Mouse (Mus musculus) embryonic facial prominence, embryonic 14.5 days (tissue): ENCODE measurements around the gene Add1. TPM values are rescaled to one million over a fixed set of nuclear protein-coding genes. Genes with fewer than 3 reads are reported as not detected.

Experiments used
- ATAC-seq: fragments of 200-750 bp; cut with Nextera tagmentation; 2 replicates; pipeline ENCODE4 v1.8.0; 2017; ENCODE audit warnings: low read depth, moderate number of reproducible peaks, moderate TSS enrichment
- DNase-seq: peaks from one replicate; pipeline ENCODE4 v3.0.0-alpha.2; 2015; ENCODE audit warnings: low spot score
- H3K27ac ChIP-seq: fragments of 300-500 bp; sonication (generic); replicated peaks from 2 replicates; pipeline ENCODE4 v1.5.1; 2014; ENCODE audit warnings: low read depth, mild to moderate bottlenecking, low read length, moderate library complexity
- H3K27me3 ChIP-seq: fragments of 300-500 bp; sonication (generic); replicated peaks from 2 replicates; pipeline ENCODE4 v1.6.1; 2014; ENCODE audit warnings: low read length; ENCODE audit not compliant: control insufficient read depth, insufficient read depth
- H3K36me3 ChIP-seq: fragments of 300-500 bp; sonication (generic); 2 replicates; pipeline ENCODE4 v1.6.1; 2014; ENCODE audit warnings: low read length, mixed read lengths; ENCODE audit not compliant: control insufficient read depth, insufficient read depth
- H3K4me1 ChIP-seq: fragments of 300-500 bp; sonication (generic); 2 replicates; pipeline ENCODE4 v1.6.1; 2014; ENCODE audit warnings: antibody characterized with exemption, low read length; ENCODE audit not compliant: control insufficient read depth, insufficient read depth
- H3K4me2 ChIP-seq: fragments of 300-500 bp; sonication (generic); 2 replicates; pipeline ENCODE4 v1.6.1; 2014; ENCODE audit warnings: low read depth, mild to moderate bottlenecking, low read length, moderate library complexity, mixed read lengths
- H3K4me3 ChIP-seq: fragments of 300-500 bp; sonication (generic); 2 replicates; pipeline ENCODE4 v1.5.1; 2014; ENCODE audit warnings: low read depth, mild to moderate bottlenecking, low read length
- H3K9ac ChIP-seq: fragments of 300-500 bp; sonication (generic); 2 replicates; pipeline ENCODE4 v1.6.1; 2014; ENCODE audit warnings: low read depth, mild to moderate bottlenecking, low read length, moderate library complexity, mixed read lengths
- H3K9me3 ChIP-seq: fragments of 300-500 bp; sonication (generic); 2 replicates; pipeline ENCODE4 v1.6.1; 2016; ENCODE audit warnings: low read length; ENCODE audit not compliant: control insufficient read depth
- WGBS: fragments of 180-500 bp; shearing (Covaris S2); extraction: QIAGEN DNeasy Blood & Tissue Kit; methylation state at CpG from one replicate; pipeline ENCODE4 v1.1.7; 2014; 5-methylcytosine and 5-hydroxymethylcytosine counted together
- polyA plus RNA-seq: library from polyadenylated mRNA; unstranded; fragments of >200 nt; fragmentation: Nextera tagmentation; extraction: Ambion mirVana; gene quantifications from 2 replicates; pipeline ENCODE4 v1.2.1, GENCODE M21; 2014

Add1 gene
- polyA plus RNA-seq, result 190 and 214 TPM in 2 replicates

DNA sequence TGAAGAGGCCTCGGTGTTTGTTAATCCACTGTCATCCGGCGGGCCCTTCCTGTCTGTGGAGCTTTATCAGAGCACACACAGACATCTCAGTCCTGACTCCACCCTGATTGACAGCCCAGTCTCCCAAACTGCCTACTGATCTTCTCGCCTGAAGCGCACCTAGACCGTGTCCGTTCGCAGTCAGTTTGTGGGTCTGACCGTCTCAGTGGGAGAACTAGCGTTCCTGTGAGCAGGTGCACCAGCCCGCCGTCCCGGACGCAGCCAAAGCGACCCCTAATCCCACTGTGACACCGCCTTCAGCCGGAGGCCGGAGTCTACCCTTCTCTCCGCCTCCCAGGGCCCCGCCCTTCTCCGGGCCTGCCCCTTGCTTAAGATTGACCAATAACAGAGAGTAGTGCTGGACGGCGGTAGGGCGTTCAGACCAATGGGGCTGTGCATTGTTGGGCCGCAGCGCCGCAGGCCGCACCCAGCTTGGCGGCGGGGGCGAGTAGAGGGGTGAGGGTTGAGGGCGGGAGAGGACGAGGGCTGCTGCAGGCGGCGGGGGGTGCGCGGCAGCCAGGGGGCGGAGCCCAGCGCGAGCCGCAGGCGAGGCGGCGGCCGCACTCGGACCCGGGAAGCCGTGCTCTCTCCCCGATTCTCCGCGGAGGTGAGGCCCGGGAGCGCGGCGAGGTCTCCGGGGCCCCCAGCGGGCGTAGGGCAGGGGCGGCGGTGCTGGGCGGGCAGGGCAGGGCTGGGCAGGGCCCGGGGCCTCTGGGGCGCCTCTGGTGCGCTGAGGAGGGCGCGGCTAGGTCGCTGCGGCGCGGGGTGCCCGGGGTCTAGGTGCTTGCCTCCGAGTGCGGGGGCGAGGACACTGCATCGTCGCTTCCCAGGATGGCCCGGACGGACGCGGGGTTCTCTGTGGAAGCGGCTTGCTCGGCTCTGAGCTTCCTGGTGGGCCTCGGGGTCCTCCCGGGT is at the start of gene Add1:
Gene Add1, plus strand, starts transcription at position 397 of the 954 bp plus-strand sequence.
- Histone ChIP-seq H3K4me2 (peak within 1 kb of the TSS; percentile 69), H3K4me3 (peak within 1 kb of the TSS; percentile 97), H3K36me3 (no peaks in the 10 kb centered on the region), H3K27me3 (no peaks in the 10 kb centered on the region), H3K9me3 (no peaks in the 10 kb centered on the region), H3K27ac (peak within 1 kb of the TSS; percentile 89), H3K9ac (peak within 1 kb of the TSS; percentile 99), H3K4me1 (peaks cover 8% of the 10 kb centered on the region)
- peak; percentile 100 for ATAC-seq
- WGBS, result under 1% methylated on average over 40 of the region's 84 CpGs
- DNase-seq, result peak; percentile 97

DNA sequence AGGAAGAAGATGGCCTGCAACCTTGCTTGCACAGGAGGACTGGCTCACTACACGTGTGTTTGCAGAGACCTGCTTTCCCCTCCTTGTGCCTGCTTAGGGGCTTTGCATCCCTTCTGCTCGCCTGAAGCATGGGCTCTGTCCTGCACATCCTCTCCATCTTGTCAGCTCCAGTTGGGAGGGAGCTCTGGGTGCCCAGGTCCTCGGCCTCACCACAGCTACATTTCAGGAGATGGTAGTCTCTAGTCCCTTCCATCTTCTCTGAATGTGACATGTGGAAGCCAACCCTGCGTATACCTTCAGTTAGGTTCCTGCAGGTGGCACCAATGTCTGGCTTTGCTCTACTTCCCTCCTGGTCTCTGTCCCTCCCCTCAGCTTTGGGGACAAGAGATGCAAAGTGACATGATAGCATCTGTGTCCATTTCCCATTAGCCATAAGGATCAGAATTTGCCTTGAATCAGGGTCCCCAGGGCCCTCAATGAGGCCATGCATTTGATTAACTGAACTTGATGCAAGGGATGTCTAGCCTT is 49.4 kb upstream of the Add1 start:
- Histone ChIP-seq H3K9ac (no peak overlapping the region), H3K36me3 (no peaks in the 10 kb centered on the region), H3K27me3 (no peaks in the 10 kb centered on the region), H3K4me1 (no peaks in the 10 kb centered on the region), H3K4me2 (no peak overlapping the region), H3K27ac (no peak overlapping the region), H3K9me3 (no peaks in the 10 kb centered on the region), H3K4me3 (no peak overlapping the region)
- ATAC-seq, result no peak
- WGBS, result 61% methylated on average over 4 of the region's 4 CpGs
- no peak for DNase-seq

DNA sequence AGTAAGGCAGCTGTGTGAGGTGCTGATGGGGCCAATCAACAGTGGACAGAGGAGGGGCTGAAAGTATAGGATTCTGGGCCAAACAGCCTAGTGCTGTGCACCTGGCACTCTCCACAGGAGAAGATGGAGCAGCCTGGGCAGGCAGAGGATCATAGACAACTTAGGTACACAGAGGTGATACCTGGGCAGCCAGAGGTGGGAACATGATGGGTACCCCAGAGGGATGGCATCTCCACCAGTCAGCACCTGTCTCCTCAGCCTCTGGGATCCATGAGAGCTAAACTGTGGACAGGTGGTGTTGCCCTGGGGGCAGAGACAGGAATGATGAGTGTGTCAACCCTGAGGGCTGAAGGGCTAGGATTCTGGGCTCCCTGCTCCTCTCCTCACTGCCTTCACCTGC is 49.0 kb upstream of the Add1 start:
- ATAC-seq (no peak), DNase-seq (no peak)
- no peaks in the 10 kb centered on the region for H3K9me3 ChIP-seq
- H3K4me3 ChIP-seq, result no peak overlapping the region
- H3K27me3 ChIP-seq, result no peaks in the 10 kb centered on the region
- no peaks in the 10 kb centered on the region for H3K36me3 ChIP-seq
- H3K27ac ChIP-seq, result no peak overlapping the region
- no peak overlapping the region for H3K9ac ChIP-seq
- no peak overlapping the region for H3K4me2 ChIP-seq
- H3K4me1 ChIP-seq, result no peaks in the 10 kb centered on the region

DNA sequence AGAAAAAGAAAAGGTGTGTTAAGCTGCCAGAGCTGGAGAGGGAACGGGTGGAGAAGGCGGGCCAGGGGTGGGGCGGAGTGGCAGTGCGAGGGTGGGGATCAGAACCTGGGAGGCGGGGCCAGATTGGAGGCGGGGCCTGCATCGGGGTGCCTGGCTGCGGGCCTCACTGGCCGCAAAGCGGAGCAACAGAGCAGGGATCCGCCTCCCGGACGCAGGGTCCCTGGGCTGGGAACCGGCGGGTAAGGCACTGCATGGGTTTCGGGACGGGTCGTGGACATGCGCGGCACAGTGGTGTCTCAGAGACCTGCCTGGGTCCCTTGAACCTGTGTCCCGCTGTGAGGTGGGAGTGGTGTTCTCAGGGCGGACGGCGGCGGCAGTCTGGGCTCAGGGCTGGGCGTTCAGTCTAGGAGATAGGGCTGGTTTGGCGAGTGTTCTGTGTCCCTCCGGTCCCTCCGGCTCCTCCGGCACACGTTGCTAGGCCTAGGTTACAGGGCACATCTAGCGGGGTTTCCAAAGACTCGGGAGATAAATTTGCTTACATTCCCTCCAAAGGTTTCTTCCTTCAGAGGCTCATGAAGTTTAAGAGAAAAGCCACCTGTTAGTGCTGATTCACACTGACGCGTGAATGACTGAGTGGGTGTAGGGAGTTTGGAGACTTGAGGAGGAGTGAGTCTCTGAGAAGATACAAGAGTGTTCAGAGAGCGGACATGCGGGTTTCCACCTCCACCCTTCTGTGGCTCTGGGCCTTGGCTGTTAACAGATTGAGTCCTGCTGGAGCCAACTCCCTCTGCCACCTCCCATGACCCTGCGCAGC is 47.6 kb upstream of the Add1 start, which contains the start of gene Sh3bp2:
Gene Sh3bp2, plus strand, starts transcription at position 176 of the 814 bp plus-strand sequence.
- peak within 1 kb of the TSS; percentile 58 for H3K9ac ChIP-seq
- WGBS, result 5% methylated on average over 21 of the region's 38 CpGs
- H3K36me3 ChIP-seq, result no peaks in the 10 kb centered on the region
- no peak within 1 kb of the TSS for H3K27ac ChIP-seq
- H3K4me3 ChIP-seq, result peak within 1 kb of the TSS; percentile 53
- peak within 1 kb of the TSS; percentile 75 for H3K4me2 ChIP-seq
- H3K27me3 ChIP-seq, result no peaks in the 10 kb centered on the region
- no peaks in the 10 kb centered on the region for H3K9me3 ChIP-seq
- no peaks in the 10 kb centered on the region for H3K4me1 ChIP-seq
- ATAC-seq (peak; percentile 97), DNase-seq (peak; percentile 92)

DNA sequence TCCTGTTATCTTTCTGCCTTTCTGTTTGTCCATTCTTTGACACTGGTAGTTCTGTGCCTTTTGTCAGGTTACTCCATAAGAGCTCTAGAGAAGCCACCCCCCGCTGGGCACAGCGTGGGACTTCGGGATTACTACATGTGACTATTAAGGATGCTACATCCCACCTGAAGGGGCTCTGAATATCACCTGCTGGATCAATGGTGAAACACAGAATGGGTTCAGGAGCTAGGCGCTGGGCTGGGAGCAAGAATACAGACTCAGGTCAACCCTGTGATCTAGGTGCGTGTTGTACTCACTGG is 47.0 kb upstream of the Add1 start:
- Histone ChIP-seq H3K9ac (no peak overlapping the region), H3K4me2 (peak overlapping the region; percentile 75; the same call in 1 of the 2 replicates), H3K9me3 (no peaks in the 10 kb centered on the region), H3K4me3 (no peak overlapping the region; the same call in 1 of the 2 replicates), H3K27me3 (no peaks in the 10 kb centered on the region), H3K36me3 (no peaks in the 10 kb centered on the region), H3K27ac (no peak overlapping the region), H3K4me1 (no peaks in the 10 kb centered on the region)
- DNase-seq (no peak), ATAC-seq (no peak)
- WGBS, result 45% methylated on average over 5 of the region's 5 CpGs

DNA sequence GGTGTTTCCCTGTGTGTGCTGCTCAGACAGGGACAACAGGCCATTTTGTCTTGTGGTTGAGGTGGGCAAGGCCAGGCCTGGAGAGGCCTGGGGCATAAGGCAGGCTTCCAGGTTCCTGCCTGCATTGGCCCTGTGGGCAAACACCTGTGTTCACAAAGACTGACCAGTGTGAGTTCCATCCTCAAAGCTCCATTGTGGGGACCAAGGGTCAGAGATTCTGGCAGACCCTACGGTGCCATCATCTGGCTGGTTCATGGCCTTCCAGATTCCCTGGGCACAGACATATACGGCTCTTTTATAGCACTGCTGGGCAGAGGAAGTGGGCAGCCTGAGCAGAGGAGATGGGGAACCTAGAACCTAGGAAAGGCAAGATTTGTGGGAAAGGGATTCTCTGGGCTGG is 46.1 kb upstream of the Add1 start:
- 77% methylated on average over 2 of the region's 2 CpGs for WGBS
- no peaks in the 10 kb centered on the region for H3K9me3 ChIP-seq
- no peak overlapping the region for H3K27ac ChIP-seq
- no peaks in the 10 kb centered on the region for H3K27me3 ChIP-seq
- DNase-seq (no peak), ATAC-seq (no peak)
- no peak overlapping the region for H3K9ac ChIP-seq
- H3K4me3 ChIP-seq, result no peak overlapping the region
- no peak overlapping the region for H3K4me2 ChIP-seq
- no peaks in the 10 kb centered on the region for H3K36me3 ChIP-seq
- no peaks in the 10 kb centered on the region for H3K4me1 ChIP-seq

DNA sequence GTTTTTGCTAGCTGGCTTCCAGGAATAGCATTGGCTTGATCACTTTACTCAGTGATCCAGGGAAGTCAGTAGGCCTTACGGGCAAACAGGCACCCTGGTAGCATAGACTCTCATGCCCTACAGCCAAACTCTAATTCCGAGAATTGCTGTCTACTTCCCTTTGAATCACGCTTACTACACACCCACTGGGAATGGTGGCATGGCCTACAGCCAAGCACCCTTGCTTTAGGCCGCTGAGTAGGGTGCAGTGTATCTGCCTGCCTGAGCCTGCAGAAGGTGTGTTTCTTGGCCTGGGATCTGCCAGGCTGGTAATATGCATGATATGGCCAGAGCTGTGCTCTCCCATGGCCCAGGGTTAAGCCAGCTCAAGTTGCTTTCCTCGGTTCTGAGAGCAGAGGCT is 44.7 kb upstream of the Add1 start:
- Histone ChIP-seq H3K4me3 (no peak overlapping the region), H3K27me3 (no peaks in the 10 kb centered on the region), H3K9me3 (no peaks in the 10 kb centered on the region), H3K36me3 (no peaks in the 10 kb centered on the region), H3K9ac (no peak overlapping the region), H3K4me1 (no peaks in the 10 kb centered on the region), H3K27ac (no peak overlapping the region), H3K4me2 (no peak overlapping the region)
- ATAC-seq (no peak), DNase-seq (no peak)
- 64% methylated on average over 5 of the region's 5 CpGs for WGBS

DNA sequence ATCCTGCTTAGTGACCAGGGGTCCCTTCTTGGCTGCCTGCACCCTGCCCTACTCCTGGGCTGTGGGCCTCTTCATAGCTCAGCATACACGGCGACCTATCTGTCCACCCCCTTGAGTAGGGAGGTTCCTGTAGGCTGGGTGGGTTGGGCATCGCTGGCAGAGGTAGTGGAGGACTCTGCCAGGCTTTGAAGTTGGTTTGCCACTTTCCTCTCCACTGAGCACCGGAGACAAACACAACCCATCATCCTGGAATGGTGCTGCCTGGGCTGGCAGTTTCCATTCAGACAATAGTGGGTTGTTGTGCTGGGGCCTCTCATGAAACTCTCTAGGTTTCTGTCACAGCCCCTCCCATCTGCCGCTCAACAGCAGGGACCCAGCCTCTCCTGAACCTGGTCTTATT is 43.3 kb upstream of the Add1 start:
- ATAC-seq (no peak), DNase-seq (no peak)
- H3K9ac ChIP-seq, result no peak overlapping the region
- H3K27me3 ChIP-seq, result no peaks in the 10 kb centered on the region
- H3K9me3 ChIP-seq, result no peaks in the 10 kb centered on the region
- no peaks in the 10 kb centered on the region for H3K4me1 ChIP-seq
- no peak overlapping the region for H3K4me2 ChIP-seq
- H3K4me3 ChIP-seq, result no peak overlapping the region
- H3K36me3 ChIP-seq, result no peaks in the 10 kb centered on the region
- H3K27ac ChIP-seq, result no peak overlapping the region
- 76% methylated on average over 5 of the region's 5 CpGs for WGBS
